Mouse (Mus musculus) thymus, adult 2 months (tissue): ENCODE results near the gene Utf1. TPM values are rescaled to one million over a fixed set of nuclear protein-coding genes. Genes with fewer than 3 reads are reported as not detected.
A peak's percentile ranks its signal among the peaks of the same experiment; 100 is the strongest.

Experiments
- DNase-seq: peaks from one replicate; pipeline ENCODE4 v3.0.0; 2021
- H3K27ac ChIP-seq: fragments of 200-500 bp; 2 replicates; pipeline ENCODE4 v1.5.1; 2012; ENCODE audit warnings: low read length, control low read depth; ENCODE audit not compliant: control insufficient read depth, insufficient read depth
- H3K27me3 ChIP-seq: fragments of 200-500 bp; 2 replicates; pipeline ENCODE4 v1.6.1; 2012; ENCODE audit warnings: mild to moderate bottlenecking, low read length, moderate library complexity, mixed read lengths; ENCODE audit not compliant: control insufficient read depth, insufficient read depth
- H3K36me3 ChIP-seq: fragments of 200-500 bp; 2 replicates; pipeline ENCODE4 v1.6.1; 2012; ENCODE audit warnings: mild to moderate bottlenecking, low read length, moderate library complexity; ENCODE audit not compliant: control insufficient read depth, insufficient read depth
- H3K4me1 ChIP-seq: fragments of 200-500 bp; replicated peaks from 2 replicates; pipeline ENCODE4 v1.6.1; 2012; ENCODE audit warnings: low read length; ENCODE audit not compliant: control insufficient read depth, insufficient read depth
- H3K4me3 ChIP-seq: fragments of 200-500 bp; 2 replicates; pipeline ENCODE4 v1.5.1; 2012; ENCODE audit warnings: mild to moderate bottlenecking, low read length, control low read depth, moderate library complexity; ENCODE audit not compliant: control insufficient read depth, insufficient read depth
- CTCF ChIP-seq: fragments of 200-500 bp; IDR thresholded peaks from 2 replicates; pipeline ENCODE4 v1.5.1; 2012; ENCODE audit warnings: mild to moderate bottlenecking, control low read depth, low read length, moderate library complexity, borderline replicate concordance; ENCODE audit not compliant: control insufficient read depth, poor library complexity, insufficient read depth; ENCODE audit errors: extremely low read depth
- POLR2A ChIP-seq: fragments of 200-500 bp; IDR thresholded peaks from 2 replicates; pipeline ENCODE4 v1.6.1; 2012; ENCODE audit warnings: mild to moderate bottlenecking, low read length, control low read depth, moderate library complexity; ENCODE audit not compliant: control insufficient read depth, poor library complexity, insufficient read depth; ENCODE audit errors: extremely low read depth
- WGBS: fragments of 180-500 bp; shearing (Covaris S2); methylation state at CpG from one replicate; pipeline ENCODE4 v1.1.7; 2018; 5-methylcytosine and 5-hydroxymethylcytosine counted together
- polyA plus RNA-seq: library from polyadenylated mRNA; depleted of rRNA; stranded (reverse); fragments of >200 nt; gene quantifications from 2 replicates; pipeline ENCODE4 v1.2.3, GENCODE M21; 2012

The Utf1 gene
- polyA plus RNA-seq, 1 experiment: 13.8 TPM

- WGBS: 2% methylated on average over 15 of the region's 15 CpGs
- H3K27ac ChIP-seq: no peak overlapping the region; the same call in 1 of the 2 replicates
- H3K4me1 ChIP-seq: peaks cover 6% of the 10 kb centered on the region
- TF ChIP-seq CTCF (peak; percentile 68; the same call in 1 of the 2 replicates), POLR2A (no peak)
- H3K4me3 ChIP-seq: peak overlapping the region; percentile 87
- no peaks in the 10 kb centered on the region for H3K36me3 ChIP-seq
- DNase-seq: peak; percentile 36
- H3K27me3 ChIP-seq: peaks cover 3% of the 10 kb centered on the region; the same call in 1 of the 2 replicates
These were observed 6.3 kb downstream of the Utf1 start for GRCm38 (mm10) chr7:139949893-139950282.

- Histone ChIP-seq H3K4me1 (peaks cover 6% of the 10 kb centered on the region), H3K36me3 (no peaks in the 10 kb centered on the region), H3K27ac (peak overlapping the region; percentile 30; the same call in 1 of the 2 replicates), H3K27me3 (no peaks in the 10 kb centered on the region; the same call in 1 of the 2 replicates), H3K4me3 (peak overlapping the region; percentile 87)
- WGBS: under 1% methylated on average over 33 of the region's 33 CpGs
- TF ChIP-seq CTCF (0 out of 2 replicates have a peak, but pooled peaks have one; percentile 12), POLR2A (0 out of 2 replicates have a peak, but pooled peaks have one; percentile 24)
- peak; percentile 33 for DNase-seq
These were observed 6.8 kb downstream of the Utf1 start for GRCm38 (mm10) chr7:139950283-139950971.

GRCm38 (mm10) chr7:139951079-139951478, 7.5 kb downstream of the Utf1 start:
- WGBS: 3% methylated on average over 16 of the region's 16 CpGs
- no peaks in the 10 kb centered on the region for H3K36me3 ChIP-seq
- H3K4me3 ChIP-seq: peak overlapping the region; percentile 87
- no peaks in the 10 kb centered on the region; the same call in 1 of the 2 replicates for H3K27me3 ChIP-seq
- no peak overlapping the region for H3K27ac ChIP-seq
- TF ChIP-seq CTCF: no peak
- TF ChIP-seq POLR2A: no peak
- DNase-seq: no peak
- H3K4me1 ChIP-seq: peaks cover 6% of the 10 kb centered on the region

GRCm38 (mm10) chr7:139951991-139952633, 8.5 kb downstream of the Utf1 start:
- 97% methylated on average over 6 of the region's 6 CpGs for WGBS
- H3K4me1 ChIP-seq: peaks cover 6% of the 10 kb centered on the region

GRCm38 (mm10) chr7:139955505-139955904, 11.9 kb downstream of the Utf1 start:
- no peak for TF ChIP-seq CTCF
- TF ChIP-seq POLR2A: no peak
- H3K4me1 ChIP-seq: peaks cover 3% of the 10 kb centered on the region
- H3K27ac ChIP-seq: no peak overlapping the region
- H3K4me3 ChIP-seq: no peak overlapping the region
- WGBS: 93% methylated on average over 4 of the region's 4 CpGs
- no peaks in the 10 kb centered on the region for H3K27me3 ChIP-seq
- no peak for DNase-seq
- H3K36me3 ChIP-seq: no peaks in the 10 kb centered on the region

More at GRCm38 (mm10) chr7:139951991-139952633, 8.5 kb downstream of the Utf1 start:
- no peaks in the 10 kb centered on the region; the same call in 1 of the 2 replicates for H3K27me3 ChIP-seq
- H3K36me3 ChIP-seq: no peaks in the 10 kb centered on the region
- no peak for DNase-seq
- H3K4me3 ChIP-seq: no peak overlapping the region
- H3K27ac ChIP-seq: no peak overlapping the region
- no peak for TF ChIP-seq CTCF
- TF ChIP-seq POLR2A: no peak

GRCm38 (mm10) chr7:139956658-139957057, 13.1 kb downstream of the Utf1 start:
- no peak overlapping the region for H3K4me3 ChIP-seq
- H3K4me1 ChIP-seq: no peaks in the 10 kb centered on the region
- WGBS: 94% methylated on average over 3 of the region's 3 CpGs
- TF ChIP-seq CTCF (no peak), POLR2A (no peak)
- no peaks in the 10 kb centered on the region for H3K27me3 ChIP-seq
- no peak overlapping the region for H3K27ac ChIP-seq
- H3K36me3 ChIP-seq: no peaks in the 10 kb centered on the region
- no peak for DNase-seq

- Histone ChIP-seq H3K36me3 (no peaks in the 10 kb centered on the region), H3K27me3 (no peaks in the 10 kb centered on the region), H3K27ac (no peak overlapping the region), H3K4me1 (no peaks in the 10 kb centered on the region), H3K4me3 (no peak overlapping the region)
- WGBS: 20% methylated on average over 11 of the region's 11 CpGs
- DNase-seq: no peak
- no peak for TF ChIP-seq POLR2A
- no peak for TF ChIP-seq CTCF
These were observed 13.8 kb downstream of the Utf1 start for GRCm38 (mm10) chr7:139957437-139957836.
